Mouse (Mus musculus) left cerebral cortex, adult 9 months (tissue): ENCODE results near the gene Zbtb7b.
"Not testable (repeated sequence)": the region's sequence is repeated elsewhere in the genome, so short reads cannot be mapped to it uniquely, and the experiment has no call there.

ENCODE experiments used
- DNase-seq, 2 experiments: peaks; one replicate each; pipeline ENCODE4 v3.0.0; 2022; ENCODE audit warnings: low spot score in 2 of 2

The Zbtb7b gene

DNA sequence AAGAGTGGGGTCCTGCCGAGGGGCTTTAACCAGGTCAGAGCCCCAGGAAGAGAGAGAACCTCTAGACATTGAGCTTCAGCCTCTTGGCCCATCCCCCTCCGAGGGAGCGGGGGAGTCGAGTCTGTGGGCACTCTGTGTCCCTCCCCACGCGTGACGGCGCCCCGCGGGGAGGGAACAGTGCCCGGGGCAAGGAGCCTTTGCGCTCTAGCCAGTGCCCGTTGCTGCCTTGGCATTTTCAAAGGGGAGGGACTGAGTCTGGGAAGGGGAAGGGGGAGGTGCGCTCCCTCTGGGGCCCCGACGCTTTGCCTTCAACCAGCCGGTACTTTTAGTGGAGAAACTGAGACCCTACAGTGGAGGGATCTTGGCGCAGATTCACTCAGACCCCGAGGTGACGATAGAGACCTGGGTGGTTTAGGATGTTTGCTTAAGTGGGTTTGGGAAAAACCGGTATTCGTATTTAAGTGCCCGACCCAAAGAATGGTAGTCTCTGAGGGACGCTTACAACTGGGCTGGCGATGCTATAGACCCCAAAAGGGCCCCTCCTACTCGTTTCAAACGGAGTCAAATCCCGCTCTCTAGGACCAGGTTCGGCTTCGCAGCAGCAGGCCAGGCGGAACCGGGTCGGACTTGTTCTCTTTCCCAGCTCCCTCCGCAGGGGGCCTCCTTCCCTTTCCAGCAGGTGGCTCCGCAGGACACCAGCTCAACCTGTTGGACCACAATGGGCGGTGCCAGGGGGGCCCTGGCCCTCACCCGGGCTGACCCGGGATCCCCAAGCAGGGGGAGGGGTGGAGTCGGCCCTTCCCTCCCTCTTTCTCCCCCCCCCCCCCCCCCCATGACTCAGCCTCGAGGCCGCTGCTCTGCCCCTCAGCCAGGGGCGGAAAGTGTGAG lies at the start of gene Zbtb7b:
Gene Zbtb7b (minus strand): TSS at position 771 of the 888 bp plus-strand sequence.
- DNase-seq: peak in 1 of 2 experiments; percentile 61

DNA sequence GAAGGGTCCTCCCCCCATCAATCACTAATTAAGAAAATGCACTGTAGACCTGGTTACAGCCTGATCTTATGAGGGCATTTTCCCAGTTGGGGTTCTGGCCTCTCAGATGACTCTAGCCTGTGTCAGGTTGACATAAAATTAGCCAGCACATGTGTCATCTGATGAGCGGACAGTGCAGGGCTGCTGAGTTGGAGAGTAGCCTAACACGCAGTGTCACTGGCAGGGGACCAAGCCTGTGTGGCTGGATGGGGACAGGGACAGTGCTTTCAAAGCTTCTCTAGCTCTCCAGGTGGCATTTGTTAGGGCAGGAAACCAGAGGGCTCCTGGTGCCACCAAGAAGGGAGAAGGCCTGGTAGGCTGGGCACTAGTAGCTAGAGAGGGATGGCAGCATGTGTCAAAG lies 46.1 kb upstream of the Zbtb7b start:
- DNase-seq: no peak

DNA sequence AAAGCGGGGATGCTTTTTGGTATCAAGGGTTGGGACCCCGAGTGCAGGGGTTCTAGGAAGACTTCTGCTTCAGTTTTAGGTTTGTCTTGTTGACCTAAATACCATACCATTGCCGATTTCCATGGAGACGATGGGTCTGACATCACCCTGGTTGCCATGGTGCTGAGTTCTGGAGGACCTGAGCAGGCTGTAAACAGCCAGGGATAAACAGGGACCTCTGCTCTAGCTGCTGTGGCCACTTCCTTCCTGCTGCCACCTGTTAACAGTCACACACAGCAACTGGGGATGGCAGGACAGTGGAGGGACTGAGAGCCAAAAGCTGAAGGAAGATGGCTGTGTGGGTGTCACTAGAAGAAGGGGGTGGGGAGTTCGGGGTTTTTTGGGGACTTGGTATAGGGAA lies 42.7 kb upstream of the Zbtb7b start:
- DNase-seq: no peak

DNA sequence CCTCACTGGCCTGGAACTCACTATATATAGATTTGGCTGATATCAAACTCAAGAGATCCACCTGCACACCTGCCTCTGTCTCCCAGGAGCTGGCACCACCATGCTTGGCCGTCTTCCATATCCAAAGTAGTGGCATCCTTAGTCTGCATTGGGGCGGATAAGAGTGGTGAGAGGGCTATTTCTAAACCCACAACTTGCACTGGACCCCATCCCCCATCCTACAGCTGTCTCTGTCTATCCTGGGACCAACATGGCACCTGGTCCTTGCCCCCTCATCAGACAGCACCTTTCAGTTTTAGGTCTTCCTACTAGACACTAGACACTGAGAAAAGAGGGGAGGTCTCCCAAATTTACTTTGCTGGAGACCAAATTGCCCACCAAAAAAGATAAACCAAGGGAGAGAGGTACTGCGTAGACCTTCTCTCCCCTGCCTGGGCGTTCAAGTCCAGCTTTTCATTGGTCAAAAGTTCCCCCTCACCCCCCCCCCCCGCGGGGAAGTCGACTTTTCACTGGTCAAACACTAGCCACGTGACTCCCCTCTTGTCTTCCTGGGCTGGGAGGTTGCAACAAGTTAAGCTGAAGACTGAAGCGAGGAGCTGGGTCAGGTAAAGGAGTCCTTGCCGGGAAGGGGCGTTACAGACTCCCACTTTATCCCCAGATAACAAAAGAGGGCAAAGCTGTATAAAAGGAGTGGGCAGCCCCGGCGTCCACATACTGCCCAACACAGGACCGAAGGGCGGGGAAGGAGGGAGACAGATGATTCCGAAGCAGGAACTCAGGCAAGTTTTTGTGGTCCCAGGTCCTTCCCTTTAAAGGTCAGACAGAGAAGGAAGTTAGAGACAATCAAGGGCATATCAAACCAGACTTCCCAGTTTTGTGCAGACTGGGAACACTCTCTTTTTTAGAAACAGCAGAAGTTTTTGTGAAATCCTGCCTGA lies 41.9 kb upstream of the Zbtb7b start, which contains the start of gene Pbxip1:
Gene Pbxip1 (plus strand): TSS at position 531 of the 938 bp plus-strand sequence.
- DNase-seq: no peak

DNA sequence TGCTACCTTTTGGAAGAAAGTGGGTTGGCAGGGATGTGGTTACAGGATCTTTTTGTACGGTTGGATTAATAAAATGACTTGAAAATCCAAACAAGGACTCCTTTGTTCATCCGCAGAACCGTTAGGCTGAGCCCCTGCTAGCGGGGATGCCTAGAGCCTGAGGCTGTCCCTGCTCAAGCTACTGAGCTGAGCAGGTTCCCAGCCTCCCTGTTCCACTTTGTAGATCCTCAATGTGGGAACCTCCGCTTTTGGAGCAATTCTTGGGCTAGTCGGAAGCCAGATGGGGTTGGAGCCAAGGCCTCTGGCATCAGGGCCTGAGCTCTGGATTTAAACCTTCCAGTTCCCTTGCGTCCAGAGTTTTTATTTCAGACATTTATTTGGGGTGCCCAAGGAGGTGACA lies 40.5 kb upstream of the Zbtb7b start:
- DNase-seq: no peak

DNA sequence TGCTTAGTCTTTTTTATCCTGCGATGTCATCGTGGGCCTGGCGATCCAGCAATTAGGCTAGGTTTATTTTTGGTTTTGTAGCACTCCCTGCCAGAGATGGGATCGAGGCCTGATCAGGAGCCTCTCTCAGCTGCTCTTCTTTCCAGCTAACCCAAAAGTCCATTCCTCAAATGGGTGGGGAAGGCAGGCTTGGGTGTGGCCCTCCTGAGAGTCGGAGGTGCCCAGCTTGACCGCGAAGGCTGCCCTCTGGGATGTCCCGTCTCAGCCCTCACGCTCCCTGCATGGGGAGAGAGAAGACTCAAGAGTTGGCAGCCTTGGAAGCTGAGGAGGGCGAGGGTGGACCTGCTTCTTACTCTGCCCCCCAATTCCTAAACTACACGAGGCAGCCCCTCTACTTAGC lies 40.0 kb upstream of the Zbtb7b start:
- DNase-seq: no peak

DNA sequence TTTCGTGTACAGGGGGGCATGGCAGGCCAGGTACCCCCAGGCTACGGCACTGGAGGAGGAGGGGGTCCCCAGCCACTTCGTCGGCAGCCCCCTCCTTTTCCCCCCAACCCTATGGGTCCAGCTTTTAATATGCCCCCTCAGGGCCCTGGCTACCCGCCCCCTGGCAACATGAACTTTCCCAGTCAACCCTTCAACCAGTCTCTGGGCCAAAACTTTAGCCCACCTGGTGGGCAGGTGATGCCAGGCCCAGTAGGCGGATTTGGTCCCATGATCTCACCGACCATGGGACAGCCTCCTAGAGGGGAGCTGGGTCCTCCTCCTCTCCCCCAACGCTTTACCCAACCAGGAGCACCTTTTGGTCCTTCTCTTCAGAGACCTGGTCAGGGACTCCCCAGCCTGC lies 38.0 kb upstream of the Zbtb7b start:
- no peak for DNase-seq

DNA sequence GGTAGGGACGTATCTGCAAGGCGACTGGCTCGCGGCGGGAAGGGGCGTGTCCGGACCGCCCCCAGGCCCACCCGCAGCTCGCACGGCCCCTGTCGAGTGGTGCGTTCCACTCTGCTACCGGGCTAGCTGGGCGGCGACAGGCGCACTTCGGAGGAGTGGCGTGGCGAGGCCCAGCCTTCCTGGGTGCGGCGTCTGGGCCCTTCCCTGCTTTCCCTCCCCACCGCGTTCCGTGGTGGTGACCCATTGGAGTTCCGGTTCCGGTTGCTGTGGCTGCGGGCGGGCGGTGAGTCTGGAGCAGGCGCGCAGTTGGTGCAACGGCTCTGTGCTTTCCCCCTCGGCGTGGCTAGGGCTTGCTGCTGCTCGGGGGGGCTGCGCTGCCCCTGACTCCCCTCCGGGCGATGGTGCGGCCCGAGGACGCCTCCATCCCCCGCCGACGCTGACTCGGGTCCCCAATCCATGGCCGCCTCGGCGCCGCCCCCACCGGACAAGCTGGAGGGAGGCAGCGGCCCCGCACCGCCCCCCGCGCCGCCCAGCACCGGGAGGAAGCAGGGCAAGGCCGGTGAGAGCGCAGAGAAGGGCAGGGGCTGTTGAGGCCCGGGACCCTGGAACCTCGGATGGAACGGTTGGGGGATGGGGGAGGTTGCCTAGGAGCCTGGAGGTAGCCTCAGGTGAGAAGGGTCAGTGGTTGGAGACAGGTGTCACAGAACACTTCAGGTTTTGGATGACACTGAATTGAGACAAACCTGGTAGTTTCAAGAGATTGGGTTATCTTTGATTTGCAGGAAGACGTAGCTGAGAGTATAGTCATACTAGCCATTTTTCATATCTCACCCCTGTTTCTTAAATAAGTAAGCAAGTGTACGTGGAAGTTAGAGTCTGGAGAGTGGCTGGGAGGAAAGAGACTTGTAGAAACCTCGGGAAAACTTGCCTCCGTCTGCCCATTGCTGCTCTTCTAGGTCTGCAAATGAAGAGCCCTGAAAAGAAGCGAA lies 35.9 kb upstream of the Zbtb7b start, which contains the start of gene Pygo2:
Gene Pygo2 (plus strand): TSS at position 44 of the 989 bp plus-strand sequence.
- peak; percentile 92 to 96 for DNase-seq

DNA sequence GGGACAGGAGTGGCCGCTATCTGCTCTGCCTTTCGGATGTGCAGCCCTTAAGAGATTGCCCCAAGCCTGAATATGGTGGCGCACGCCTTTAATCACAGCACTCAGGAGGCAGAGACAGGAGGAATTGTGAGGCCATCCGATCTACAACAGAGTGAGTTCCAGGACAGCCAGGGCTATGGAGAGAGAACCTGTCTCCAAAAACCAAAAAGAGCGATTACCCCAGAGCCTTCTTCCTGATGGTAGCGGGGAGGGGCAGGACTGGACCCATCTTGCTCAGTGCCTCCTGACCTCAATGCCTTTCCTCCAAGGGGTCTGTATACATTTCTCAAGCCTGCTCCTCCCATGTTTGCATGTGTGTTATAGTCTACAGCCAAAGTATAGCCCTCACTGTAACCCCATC lies 34.4 kb upstream of the Zbtb7b start:
- not testable (repeated sequence) for DNase-seq

DNA sequence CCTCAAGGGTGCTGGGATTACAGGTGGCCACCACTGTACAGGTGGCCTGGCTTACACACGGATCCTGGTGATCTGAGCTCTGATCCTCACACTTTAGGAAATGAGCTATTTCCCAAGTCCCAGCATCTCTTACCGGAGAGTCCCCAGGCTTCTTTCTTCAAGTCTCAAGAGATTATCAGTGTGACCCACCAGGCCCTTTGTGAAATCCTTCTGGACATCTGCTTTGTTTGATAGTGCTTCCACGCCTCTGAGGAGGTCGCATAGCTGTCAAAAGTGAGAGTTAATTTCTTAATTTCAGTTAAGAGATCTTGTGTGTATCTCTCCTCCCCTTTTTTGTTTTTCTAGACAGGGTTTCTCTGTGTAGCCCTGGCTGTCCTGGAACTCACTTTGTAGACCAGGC lies 31.3 kb upstream of the Zbtb7b start:
- DNase-seq: no peak

DNA sequence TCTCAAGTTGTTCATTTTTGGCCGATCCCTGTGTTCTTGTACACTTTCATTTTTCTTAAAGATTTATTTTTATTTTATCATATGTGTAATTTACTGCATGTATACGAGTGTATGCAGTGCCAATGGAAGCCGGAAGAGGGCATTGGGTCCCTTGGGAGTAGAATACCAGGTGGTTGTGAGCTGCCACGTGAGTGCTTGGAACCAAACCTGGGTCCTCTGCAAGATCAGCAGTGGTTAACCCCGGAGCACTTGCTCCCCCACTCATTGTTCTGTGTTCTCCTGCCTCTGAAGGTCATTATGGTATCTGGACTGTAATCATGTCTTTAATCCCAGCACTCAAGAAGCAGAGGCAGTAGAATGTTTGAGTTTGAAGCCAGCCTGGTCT lies 30.6 kb upstream of the Zbtb7b start:
- no peak for DNase-seq

DNA sequence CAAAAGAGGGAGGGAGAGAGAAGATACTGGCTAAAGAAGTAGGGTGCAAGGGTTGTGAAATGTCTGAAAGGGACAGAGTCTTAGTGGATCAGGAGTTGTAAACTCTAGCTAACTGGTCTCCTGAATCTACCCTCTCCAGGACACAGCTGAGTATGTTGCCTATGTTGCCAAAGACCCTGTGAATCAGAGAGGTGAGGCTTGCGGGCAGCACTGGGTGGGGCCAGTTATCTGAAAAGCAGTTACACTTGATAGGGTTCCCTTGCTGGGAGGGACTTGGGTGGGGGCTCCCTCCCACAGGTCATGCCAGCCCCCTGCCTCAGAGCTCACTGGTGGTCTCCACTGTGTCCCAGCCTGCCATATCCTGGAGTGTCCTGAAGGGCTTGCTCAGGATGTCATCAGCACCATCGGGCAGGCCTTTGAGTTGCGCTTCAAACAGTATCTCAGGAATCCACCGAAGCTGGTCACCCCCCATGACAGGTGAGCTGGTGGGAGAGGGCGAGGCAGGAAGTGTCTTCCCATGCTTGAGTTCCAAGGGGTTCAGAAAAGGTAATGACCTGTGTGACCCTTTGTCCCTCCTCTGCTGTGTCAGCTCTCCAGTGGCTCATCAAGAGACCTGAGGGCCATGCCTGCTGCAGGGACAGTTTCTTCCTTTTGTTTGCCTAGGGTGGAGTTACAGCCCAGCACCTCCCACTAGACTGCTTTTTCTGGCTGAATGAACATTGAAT lies 30.0 kb upstream of the Zbtb7b start:
- no peak for DNase-seq

DNA sequence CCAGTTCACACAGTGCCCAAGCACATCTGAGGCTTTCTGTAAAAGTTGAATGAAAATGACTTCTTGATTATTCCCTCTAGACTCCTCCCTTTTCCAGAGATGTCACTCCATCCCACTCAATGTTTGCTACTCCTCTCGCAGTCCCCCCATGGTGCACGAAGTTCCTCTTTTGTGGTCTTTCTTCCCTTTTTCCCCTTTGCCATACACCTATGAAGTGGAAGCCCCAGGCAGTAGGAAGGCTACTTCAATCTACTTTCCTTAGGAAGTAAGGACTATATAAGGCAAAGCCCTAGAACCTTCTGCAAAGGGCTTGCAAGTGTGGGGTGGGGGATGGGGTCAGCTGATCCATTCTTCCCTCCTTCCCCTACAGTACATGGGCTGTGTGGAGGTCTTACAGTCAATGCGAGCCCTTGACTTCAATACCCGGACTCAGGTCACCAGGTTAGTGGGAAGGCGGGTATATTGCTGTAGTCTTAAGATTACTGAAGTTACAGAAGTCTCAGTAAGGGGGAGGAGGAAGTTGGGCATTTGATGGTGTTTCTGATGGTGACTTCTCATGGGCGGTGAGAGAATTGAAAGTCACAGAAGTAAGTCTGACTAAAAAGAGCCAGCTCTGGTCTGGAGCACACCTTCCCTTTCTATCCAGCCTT lies 28.1 kb upstream of the Zbtb7b start:
- DNase-seq: no peak

DNA sequence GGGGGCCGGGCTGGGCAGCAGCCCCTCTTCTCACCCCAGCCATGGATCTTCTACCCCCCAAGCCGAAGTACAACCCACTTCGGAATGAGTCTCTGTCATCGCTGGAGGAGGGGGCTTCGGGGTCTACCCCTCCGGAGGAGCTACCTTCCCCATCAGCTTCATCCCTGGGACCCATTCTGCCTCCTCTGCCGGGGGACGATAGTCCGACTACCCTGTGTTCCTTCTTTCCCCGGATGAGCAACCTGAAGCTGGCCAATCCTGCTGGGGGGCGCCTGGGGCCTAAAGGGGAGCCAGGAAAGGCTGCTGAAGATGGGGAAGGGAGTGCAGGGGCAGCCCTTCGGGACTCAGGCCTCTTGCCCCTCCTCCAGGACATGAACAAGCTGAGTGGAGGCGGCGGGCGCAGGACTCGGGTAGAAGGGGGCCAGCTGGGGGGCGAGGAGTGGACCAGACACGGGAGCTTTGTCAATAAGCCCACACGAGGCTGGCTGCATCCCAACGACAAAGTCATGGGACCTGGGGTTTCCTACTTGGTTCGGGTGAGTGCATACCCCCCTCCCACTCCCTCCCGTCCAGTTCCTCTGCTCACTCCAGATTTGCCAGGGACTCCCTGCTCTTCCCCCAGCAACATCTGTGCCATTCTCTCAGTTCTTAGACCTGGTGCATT lies 27.4 kb upstream of the Zbtb7b start:
- no peak for DNase-seq

DNA sequence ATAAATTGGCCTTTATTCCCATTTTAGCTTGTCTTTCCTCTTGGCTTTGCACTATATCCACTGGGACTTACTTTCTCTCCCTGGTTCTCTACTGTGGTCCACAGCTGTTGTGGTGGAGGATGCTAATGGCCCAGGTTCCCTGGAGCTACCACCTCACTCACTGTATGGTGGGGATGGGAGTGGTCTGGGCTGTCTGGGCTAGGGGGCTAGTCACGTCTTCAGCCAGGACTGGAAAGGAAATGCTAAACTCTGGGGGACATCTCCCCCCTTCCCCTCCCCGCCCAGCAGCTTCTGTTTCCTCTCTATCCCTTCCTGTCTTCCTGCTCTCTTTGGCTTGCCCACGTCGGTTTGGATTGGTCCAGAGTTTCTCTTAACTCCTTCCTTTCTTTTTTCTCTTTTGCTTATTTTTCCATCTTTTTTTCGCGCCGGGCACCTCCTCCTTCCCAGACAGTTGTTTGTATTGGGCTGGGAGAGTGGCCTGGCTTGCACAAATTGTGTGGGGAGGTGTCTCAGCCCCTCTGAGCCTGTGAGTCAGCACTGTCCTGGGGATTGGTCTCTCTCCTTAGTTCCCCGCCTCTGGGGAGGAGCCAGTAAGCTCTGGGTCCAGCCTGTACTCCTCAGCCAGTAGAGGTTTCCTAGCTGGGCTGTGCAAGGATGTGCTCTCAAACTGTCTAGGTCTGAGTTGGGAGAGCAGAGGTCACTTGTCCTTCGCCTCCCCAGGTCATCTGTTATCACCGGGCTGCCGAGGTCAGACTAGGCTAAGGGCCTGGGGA lies 26.6 kb upstream of the Zbtb7b start:
- peak; percentile 53 to 79 for DNase-seq

DNA sequence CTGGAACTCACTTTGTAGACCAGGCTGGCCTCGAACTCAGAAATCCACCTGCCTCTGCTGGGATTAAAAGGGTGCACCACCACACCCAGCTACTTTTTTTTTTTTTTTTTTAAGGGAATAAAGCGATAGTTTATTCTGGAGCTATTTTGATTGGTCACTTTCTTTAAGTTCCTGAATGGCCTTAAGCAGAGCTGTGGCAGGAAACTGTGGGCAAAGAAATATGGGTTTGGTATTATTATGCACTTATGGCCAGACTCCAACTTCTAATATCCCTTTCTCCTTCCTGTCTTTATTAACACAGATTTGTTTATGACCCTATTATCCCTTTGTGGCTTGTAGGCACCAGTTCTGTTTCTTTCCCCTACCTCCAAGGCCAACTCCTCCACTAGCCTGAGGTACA lies 25.8 kb upstream of the Zbtb7b start:
- DNase-seq: no peak

DNA sequence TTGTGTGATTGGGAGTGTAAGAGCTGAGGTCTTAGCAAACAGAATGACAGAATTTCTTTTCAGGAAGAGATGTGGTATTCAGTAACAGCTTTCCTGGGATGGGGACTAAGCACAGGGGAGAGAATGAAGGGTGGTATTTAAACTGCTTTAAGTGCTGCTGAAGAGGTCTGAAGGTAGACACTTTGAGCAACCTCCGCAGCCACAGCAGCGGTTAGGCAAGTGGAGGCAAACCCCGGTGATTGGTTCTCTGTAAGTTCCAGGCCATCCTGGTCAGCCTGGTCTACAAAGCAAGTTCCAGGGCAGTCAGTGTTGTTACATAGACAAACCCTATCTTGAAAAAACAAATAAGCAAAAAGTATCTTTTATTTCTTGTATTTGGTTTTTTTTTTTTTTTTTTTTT lies 25.4 kb upstream of the Zbtb7b start:
- no peak for DNase-seq

DNA sequence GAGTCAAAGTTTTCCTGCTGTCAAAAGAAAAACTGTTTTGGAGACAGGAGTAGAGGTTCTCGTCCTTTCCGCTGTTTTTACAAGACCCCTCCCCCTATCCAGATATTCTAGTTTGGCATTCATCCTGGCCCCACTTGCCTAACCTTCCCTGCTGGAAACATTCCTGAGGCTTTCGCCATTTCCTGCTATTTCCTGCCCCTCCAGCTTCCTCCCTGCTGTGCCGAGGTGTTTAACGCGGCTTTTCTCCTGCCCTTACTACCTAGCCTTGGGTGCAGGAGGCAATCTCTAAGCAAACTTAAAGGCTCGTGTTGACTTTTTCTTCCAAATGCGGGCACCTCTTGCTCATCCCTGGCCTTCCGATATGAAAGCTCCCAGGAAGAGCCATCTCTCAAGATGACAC lies 25.0 kb upstream of the Zbtb7b start:
- no peak for DNase-seq

DNA sequence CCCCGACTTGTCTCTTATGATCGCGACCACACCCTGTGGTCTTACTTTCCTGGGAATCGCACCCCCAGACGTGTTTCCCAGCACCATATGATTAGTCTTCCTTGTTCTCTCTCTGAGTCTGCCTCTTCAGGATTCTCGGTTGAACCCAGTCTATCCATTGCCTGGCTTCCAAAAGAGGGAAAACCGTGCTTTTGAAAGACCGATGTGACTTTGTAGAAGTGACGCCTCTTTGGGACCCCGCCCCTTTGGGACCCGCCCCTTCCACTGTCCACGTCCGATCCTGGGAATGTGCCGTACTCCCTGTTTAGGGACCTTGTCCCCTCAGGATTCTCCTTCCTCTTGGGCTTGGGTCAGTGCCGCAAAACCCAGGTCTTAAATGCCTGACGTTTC lies 24.3 kb upstream of the Zbtb7b start:
- DNase-seq: no peak
